Mouse (Mus musculus) bone marrow, adult 2 months (tissue): Measurements from ENCODE around the gene Fam173b.

Experiments
- CTCF ChIP-seq: fragments of 200-500 bp; IDR thresholded peaks from 2 replicates; pipeline ENCODE4 v1.5.1; 2011; ENCODE audit warnings: low read length, control low read depth; ENCODE audit not compliant: control insufficient read depth, insufficient read depth
- POLR2A ChIP-seq: fragments of 200-500 bp; IDR thresholded peaks from 2 replicates; pipeline ENCODE4 v1.6.1; 2011; ENCODE audit warnings: low read depth, mild to moderate bottlenecking, control low read depth, low read length, borderline replicate concordance; ENCODE audit not compliant: control insufficient read depth

GRCm38 (mm10) chr15:31631396-31631858, 29.8 kb downstream of the Fam173b start:
- TF ChIP-seq CTCF (no peak), POLR2A (no peak)
